Mouse (Mus musculus) monocyte, adult 2 months (primary cell): ENCODE measurements around the gene Grin2d.
"Not testable (repeated sequence)": the region's sequence is repeated elsewhere in the genome, so short reads cannot be mapped to it uniquely, and the experiment has no call there.

Source experiments
- DNase-seq, 2 experiments: peaks; one replicate each; pipeline ENCODE4 v3.0.0; 2022; ENCODE audit warnings: low spot score in 2 of 2, low read depth in 1 of 2

Gene Grin2d

DNA sequence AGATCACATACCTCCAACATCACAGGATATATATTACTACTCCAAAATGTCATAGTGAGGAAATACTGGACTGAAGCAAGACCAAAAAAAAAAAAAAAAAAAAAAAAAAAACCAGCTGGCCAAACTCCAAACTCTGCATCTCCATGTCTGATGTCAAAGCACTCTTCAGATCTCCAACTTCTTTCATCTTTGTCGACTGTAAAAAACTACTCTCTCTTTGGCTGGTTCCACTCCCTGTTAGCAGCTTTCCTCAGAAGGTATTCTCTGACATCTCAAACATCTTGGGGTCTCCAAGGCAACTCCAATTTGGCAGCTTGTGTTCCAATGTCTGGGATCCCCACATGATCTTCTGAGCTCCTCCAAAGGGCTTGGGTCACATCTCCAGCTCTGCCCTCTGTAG lies at the start of gene Grin2d:
Grin2d (minus strand) TSS at position 101 of the 400 bp plus-strand sequence.
- not testable (repeated sequence) for DNase-seq

DNA sequence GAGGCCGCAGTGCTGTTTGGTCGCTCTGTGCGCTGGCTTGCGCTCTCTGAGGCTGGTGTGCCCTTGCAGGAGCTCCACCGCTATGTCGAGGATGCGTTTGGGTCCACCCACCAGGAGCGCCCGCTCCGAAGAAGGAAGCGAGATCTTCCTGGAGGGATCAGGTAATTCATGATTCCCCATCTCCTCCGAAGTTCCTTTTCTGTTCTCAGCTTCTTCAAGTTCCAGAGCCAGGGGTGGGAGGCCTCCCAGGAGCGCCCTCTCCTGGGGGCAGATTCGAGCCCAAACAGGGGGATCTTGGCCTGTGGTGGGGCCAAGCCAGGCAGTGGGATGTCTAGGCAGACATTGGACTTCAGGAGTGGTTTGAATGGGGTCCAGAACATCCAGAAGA lies 46.2 kb upstream of the Grin2d start:
- DNase-seq = no peak

- DNase-seq = peak; percentile 32 to 51
These were observed 45.7 kb upstream of the Grin2d start, which contains the start of gene Ccdc114 for GRCm38 (mm10) chr7:45923762-45924428. TSS of gene Ccdc114 (plus strand) at chr7:45924072.

DNA sequence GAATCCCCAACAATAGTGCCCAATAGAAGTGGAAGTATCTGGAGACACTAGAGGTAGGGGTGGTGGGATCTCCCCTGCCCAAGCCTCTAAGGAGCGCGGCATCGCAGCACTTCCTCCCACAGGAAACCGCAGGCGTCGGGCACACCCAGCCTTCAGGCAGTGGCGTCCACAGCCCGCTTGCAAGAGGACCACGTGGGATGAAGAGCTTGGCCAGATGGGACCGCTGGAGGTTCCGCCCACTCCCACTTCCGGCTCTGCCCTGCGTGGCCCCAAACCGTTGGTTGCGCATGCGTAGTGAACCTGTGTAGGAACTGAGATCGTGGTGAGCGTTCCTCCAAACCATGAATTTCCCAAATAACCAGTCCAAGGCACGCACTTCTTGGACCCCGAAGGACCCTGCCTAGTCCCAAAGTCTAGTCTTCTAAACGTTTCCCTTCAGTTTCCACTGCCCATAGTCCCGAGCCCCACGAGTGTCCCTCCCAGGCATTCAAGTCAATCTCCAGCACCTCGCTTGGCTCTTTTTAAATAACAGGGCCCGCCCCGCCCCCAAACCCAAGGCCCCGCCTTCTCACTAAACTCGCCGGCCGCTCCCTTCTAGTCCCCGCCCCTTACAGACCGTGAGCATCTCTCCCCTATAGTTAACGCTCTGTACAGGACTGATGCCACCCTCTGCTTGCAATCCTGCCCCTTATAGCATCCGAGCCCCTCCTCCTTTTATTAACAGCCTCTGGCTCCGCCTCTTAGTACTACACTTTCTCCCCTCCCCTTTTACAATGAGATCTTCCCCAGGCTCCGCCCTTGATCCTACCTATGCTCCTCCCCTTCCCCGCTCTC lies 45.0 kb upstream of the Grin2d start:
- peak; percentile 95 to 96 for DNase-seq

DNA sequence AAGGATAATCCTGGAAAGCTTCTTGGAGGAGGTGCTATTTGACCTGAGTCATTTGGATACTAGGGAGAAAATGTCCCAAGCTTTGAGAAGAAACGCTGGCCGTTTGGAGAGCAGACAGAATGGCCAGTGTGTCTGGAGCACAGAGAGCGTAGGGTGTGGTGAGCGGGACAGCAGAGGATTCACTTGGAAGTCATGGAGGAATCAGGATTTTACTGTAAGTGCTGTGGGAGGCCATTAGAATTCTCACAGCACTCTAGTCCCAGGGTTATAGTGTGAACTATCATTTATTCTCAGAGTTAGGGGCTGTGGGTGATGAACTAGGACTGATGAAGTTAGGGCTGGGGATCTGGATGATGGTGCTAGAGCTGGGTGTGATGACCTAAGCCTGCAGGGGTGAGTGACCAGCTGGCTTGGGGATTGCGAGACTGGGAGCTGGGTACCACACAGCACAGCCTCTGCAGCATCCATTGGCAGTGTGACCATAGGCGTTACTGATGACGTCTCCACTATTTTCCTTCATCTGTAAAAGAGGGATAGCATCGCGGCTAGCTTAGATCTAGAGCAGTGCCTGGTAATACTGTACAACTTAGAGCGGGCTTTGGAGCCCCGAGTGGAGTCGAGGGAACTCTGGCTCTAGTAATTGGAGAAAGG lies 43.9 kb upstream of the Grin2d start:
- DNase-seq = no peak

DNA sequence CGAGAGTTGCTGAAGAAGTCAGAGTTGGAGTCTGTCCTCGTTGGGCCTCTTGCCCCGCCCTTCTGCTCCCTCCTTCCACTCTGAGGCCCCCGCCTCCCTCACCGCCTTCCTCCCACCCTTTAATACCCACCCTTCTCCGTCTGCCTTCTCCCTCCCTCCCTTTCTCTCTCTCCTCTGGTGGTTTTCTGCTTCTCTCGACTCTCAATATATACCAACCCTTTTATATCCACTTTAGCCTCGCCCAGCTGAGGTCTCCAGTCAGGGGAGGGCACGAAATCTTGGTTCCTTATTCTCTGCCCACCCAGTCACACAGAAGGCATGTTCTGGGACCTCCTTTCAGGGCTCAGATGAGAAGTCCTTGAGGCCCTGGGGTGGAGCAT lies 43.1 kb upstream of the Grin2d start, which contains the start of gene Emp3:
Emp3 (minus strand) TSS at position 163 of the 380 bp plus-strand sequence.
- DNase-seq = peak; percentile 43 to 58

GRCm38 (mm10) chr7:45920583-45921241 lies 42.5 kb upstream of the Grin2d start:
- peak in 1 of 2 experiments; percentile 39 for DNase-seq

GRCm38 (mm10) chr7:45919761-45920160 lies 41.6 kb upstream of the Grin2d start:
- DNase-seq = no peak

DNA sequence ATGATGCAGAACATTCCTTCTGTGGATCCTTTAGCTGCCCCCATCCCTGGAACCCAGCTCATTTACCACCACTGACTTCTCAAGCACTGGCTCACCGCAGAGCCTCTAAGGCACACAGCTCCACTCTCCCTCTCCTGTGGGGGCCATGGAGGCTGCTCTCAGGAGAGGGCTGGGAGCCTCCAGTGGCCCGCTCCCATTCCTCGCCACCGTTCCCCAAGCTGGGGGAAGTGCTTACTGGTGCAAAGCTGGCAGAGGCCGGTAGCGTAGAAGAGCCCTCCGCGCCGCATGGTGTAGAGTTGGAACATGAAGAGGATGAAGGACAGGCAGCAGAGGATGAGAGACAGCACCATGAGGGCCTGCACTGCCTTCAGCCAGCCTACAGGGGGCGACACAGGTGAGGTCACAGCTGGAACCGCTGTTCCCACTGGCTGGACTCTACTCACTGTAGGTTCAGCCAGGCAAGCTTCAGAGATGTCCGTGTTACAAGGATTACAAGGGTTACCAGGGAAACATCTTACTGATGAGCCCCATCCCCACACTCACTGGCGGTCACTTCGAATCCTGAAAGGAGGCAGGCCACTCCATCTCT lies 41.0 kb upstream of the Grin2d start:
- DNase-seq = no peak

- no peak for DNase-seq
These were observed 39.7 kb upstream of the Grin2d start for GRCm38 (mm10) chr7:45917926-45918325.

GRCm38 (mm10) chr7:45917004-45917704 lies 39.0 kb upstream of the Grin2d start:
- DNase-seq = no peak

DNA sequence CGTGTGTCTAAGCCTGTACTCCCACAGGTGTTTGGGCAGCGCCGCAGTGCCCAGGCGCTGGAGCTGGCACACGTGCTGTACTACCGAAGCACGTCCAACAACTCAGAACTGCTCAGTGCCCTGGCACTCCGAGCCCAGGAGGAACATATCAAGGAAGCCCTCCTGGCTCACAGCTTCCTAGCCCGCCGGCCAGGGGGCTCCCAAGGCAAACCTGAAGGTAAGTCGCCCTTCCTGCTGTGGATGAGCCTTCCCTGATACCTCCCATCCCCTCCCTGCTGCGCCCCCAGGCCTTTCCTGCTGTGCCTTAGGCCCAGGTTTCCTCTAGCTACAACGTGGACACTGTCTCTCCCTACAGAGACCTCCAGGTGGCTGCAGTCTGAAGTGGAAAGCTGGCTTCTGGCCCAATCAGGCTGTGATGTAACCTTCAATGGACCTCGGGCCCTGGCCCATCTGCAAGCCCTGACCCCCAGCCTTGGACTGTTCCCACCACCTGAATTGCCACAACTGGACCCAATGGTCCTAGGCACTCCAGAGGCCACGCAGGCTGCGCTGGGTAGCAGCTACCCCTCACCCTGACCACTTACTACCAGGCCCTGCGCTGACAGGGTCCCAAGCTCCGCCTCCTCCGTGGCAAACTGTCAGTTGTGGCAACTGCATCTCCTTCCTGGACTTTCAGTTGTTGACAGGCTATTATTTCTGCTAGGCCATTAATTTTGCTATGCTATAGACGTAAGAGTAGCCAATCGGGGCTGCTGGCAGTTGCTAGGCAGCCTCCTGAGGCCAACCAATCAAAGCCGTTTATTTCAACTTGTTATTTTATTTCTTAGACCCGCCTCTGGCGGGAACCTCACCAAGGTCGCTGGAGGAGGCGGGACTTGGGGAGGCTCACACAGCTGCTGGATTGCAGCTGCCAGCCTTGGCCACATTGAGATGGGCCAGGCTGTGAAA lies 38.2 kb upstream of the Grin2d start:
- peak in 1 of 2 experiments; percentile 54 for DNase-seq

- no peak for DNase-seq
These were observed 36.8 kb upstream of the Grin2d start for GRCm38 (mm10) chr7:45915011-45915410.

DNA sequence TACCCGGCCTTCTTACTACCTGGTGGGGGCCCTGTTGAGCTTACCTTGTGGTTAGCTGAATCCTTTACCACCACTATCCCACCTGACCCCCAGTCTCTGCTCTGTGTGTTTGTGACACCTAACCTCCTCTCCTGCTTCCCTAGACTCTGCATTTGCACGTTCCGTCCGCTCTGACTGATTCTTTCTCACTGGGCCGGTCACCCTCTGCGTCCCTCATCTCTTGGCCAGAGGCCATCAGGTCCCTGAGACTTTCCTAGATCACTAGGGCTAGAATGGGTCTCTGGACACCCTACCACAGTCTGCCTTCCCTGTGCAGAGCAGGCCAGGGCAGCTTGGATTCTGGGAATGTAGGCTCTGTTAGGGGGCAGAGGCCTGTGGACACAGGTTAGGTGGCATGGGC lies 35.9 kb upstream of the Grin2d start:
- no peak for DNase-seq

GRCm38 (mm10) chr7:45909145-45909544 lies 31.0 kb upstream of the Grin2d start:
- DNase-seq = no peak

- DNase-seq = no peak
These were observed 30.2 kb upstream of the Grin2d start for GRCm38 (mm10) chr7:45908384-45908783.

GRCm38 (mm10) chr7:45906622-45907021 lies 28.4 kb upstream of the Grin2d start:
- no peak for DNase-seq

DNA sequence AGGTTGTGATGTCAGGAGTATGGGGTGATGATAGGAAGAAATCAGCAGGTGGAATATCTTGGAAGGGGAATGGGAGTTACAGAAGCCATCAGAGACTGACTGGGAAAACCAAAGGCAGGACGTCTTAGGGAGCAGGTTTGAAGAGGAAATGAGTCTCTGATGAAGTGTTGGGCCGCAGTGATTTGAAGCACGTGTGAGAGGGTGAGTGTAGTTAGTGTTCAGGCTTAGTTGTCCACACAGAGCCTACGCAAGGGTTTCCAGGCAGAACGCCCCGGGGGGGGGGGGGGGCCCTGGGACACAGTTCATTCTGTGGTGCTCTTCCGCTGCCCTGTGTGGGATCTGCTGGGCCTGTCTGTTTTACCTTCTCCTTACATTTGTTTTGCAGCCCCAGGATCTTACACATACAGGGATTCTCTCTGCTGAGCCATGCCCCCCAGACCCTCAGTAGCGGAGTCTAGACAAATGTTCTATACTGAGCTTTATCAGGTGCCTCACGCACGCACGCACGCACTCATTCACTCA lies 24.4 kb upstream of the Grin2d start:
- no peak for DNase-seq

GRCm38 (mm10) chr7:45901562-45901961 lies 23.4 kb upstream of the Grin2d start:
- no peak for DNase-seq
